ENCODE assay signal across 10 mouse cellular contexts in genomic region chr4:120420685-120421084, GRCm38 (mm10). TPM values are rescaled to one million over a fixed set of nuclear protein-coding genes. Genes with fewer than 3 reads are reported as not detected.
A peak's percentile ranks its signal among the peaks of the same experiment; 100 is the strongest.
DNase-seq lines count a peak whose midpoint lies in the region; ATAC-seq and TF ChIP-seq lines count a peak whose summit lies in the region.
"Had no signal": no experiment of that assay in that cellular context is flagged by ENCODE, and none has a peak within 500 bp of the region (broad histone marks: within the 10 kb centered on the region; RNA-seq: fewer than 3 reads in every experiment).

No protein-coding gene starts in this region.

- peak; percentile 17 to 29 for DNase-seq in cerebellum, adult 2 months
- DNase-seq in cerebellum, adult 11 months = no peak
- peak; percentile 68 for DNase-seq in adipocyte (ENCODE audit: low spot score)
- no peak for DNase-seq in ovary, postnatal 10 days (ENCODE audit: low spot score)
- no peak for DNase-seq in thymus, postnatal 4 days
- no peak for DNase-seq in left cerebral cortex, adult 11 months (ENCODE audit: low spot score)
- DNase-seq: right cerebral cortex, postnatal 25 days had no signal

- H3K27ac ChIP-seq in cerebellum, adult 2 months (ENCODE audit: insufficient read depth, low read length) = no peak overlapping the region
- H3K27ac ChIP-seq in heart, embryonic 15.5 days = 0 out of 2 replicates have a peak overlapping the region, but pooled peaks have one; percentile 17
- H3K27ac ChIP-seq in limb, embryonic 12.5 days = peak overlapping the region; percentile 50; the same call in 1 of the 2 replicates

- H3K9me3 ChIP-seq in heart, embryonic 15.5 days (replicated peaks) = no peaks in the 10 kb centered on the region
- no peaks in the 10 kb centered on the region for H3K9me3 ChIP-seq in limb, embryonic 12.5 days

- H3K4me1 ChIP-seq in cerebellum, adult 2 months (ENCODE audit: control insufficient read depth, insufficient read depth, low read length) = peaks cover 3% of the 10 kb centered on the region; the same call in 1 of the 2 replicates
- H3K4me1 ChIP-seq in heart, embryonic 15.5 days (replicated peaks) = peaks cover 23% of the 10 kb centered on the region
- H3K4me1 ChIP-seq in limb, embryonic 12.5 days (replicated peaks) = peaks cover 18% of the 10 kb centered on the region

- H3K36me3 ChIP-seq in heart, embryonic 15.5 days = no peaks in the 10 kb centered on the region
- H3K36me3 ChIP-seq in limb, embryonic 12.5 days = no peaks in the 10 kb centered on the region

- no peak overlapping the region for H3K9ac ChIP-seq in heart, embryonic 15.5 days
- H3K9ac ChIP-seq in limb, embryonic 12.5 days (replicated peaks) = no peak overlapping the region

- H3K4me3 ChIP-seq in cerebellum, adult 2 months (replicated peaks; ENCODE audit: insufficient read depth, low read depth, low read length) = no peak overlapping the region
- H3K4me3 ChIP-seq in heart, embryonic 15.5 days = no peak overlapping the region
- no peak overlapping the region for H3K4me3 ChIP-seq in limb, embryonic 12.5 days (replicated peaks)

- ATAC-seq in heart, embryonic 15.5 days (replicated peaks; ENCODE audit: insufficient number of reproducible peaks, insufficient read depth, low FRiP score, low read depth) = 0 out of 2 replicates have a peak, but pooled peaks have one; percentile 31
- ATAC-seq in limb, embryonic 12.5 days (ENCODE audit: insufficient number of reproducible peaks, insufficient read depth, low FRiP score, low TSS enrichment, low read depth) = no peak
- ATAC-seq: inflammation-experienced regulatory T-cells, adult 6 months had no signal

- TF ChIP-seq POLR2A in cerebellum, adult 2 months (IDR thresholded peaks at IDR 0.05; ENCODE audit: borderline replicate concordance, insufficient read depth, low read length) = no peak

- H3K27me3 ChIP-seq in cerebellum, adult 2 months (ENCODE audit: control insufficient read depth, insufficient read depth, low read length) = no peaks in the 10 kb centered on the region
- no peaks in the 10 kb centered on the region for H3K27me3 ChIP-seq in heart, embryonic 15.5 days
- no peaks in the 10 kb centered on the region for H3K27me3 ChIP-seq in limb, embryonic 12.5 days

- H3K4me2 ChIP-seq in heart, embryonic 15.5 days = no peak overlapping the region
- H3K4me2 ChIP-seq in limb, embryonic 12.5 days = no peak overlapping the region

- no peak for TF ChIP-seq CTCF in cerebellum, adult 2 months (IDR thresholded peaks at IDR 0.05; ENCODE audit: borderline replicate concordance, insufficient read depth, low read depth, low read length)

RNA-seq across cellular contexts. Expression of gene Scmh1, which starts 15.6 kb away (rescaled TPM):
- polyA plus RNA-seq in cerebellum, adult 2 months (2012; rRNA removed) = 80.1 and 84.8 TPM in 2 replicates
- polyA plus RNA-seq in heart, embryonic 15.5 days (2015; fragmentation: Nextera tagmentation; extraction: Ambion mirVana) = 66.4 and 71.6 TPM in 2 replicates
- 41.4 and 42.7 TPM in 2 replicates for polyA plus RNA-seq in limb, embryonic 12.5 days (2016; fragmentation: Nextera tagmentation; extraction: Ambion mirVana)

Comparison
In these comparisons a context has a peak if more than half of its experiments do, and no peak if none do; other contexts are left out.
1. DNase-seq: peak in cerebellum, adult 2 months (2 of 2) and adipocyte (single experiment); none in cerebellum, adult 11 months (single experiment), ovary, postnatal 10 days (single experiment), thymus, postnatal 4 days (single experiment) and left cerebral cortex, adult 11 months (single experiment).